Comparison of ENCODE assay signal across 8 mouse cellular contexts in the genomic region with DNA sequence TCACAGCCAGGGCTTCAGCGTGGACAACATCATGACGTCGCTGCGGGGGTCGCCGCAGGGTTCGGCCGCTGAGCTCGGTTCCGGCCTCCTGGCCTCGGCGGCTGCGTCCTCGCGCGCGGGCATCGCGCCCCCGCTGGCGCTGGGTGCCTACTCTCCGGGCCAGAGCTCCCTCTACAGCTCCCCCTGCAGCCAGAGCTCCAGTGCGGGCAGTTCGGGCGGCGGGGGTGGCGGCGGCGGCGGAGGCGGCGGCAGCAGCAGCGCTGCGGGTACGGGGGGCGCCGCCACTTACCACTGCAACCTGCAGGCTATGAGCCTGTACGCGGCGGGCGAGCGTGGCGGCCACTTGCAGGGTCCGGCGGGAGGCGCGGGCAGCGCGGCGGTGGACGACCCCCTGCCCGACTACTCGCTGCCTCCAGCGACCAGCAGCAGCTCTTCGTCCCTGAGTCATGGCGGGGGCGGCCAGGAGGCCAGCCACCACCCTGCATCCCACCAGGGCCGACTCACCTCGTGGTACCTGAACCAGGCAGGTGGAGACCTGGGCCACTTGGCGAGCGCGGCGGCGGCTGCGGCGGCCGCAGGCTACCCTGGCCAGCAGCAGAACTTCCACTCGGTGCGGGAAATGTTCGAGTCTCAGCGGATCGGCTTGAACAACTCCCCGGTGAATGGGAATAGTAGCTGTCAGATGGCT. TPM values are rescaled to one million over a fixed set of nuclear protein-coding genes. Genes with fewer than 3 reads are reported as not detected.
DNase-seq lines count a peak whose midpoint lies in the region; ATAC-seq and TF ChIP-seq lines count a peak whose summit lies in the region.

No protein-coding gene starts in this region.

- no peak for TF ChIP-seq POLR2A in thymus, adult 2 months (IDR thresholded peaks at IDR 0.05; ENCODE audit: control insufficient read depth, extremely low read depth, insufficient read depth, low read length, poor library complexity)

- H3K4me2 ChIP-seq in embryonic facial prominence, embryonic 11.5 days (ENCODE audit: low read depth, low read length), result peak overlapping the region; percentile 89
- H3K4me2 ChIP-seq in limb, embryonic 12.5 days, result peak overlapping the region; percentile 71
- peak overlapping the region; percentile 73 for H3K4me2 ChIP-seq in midbrain, embryonic 15.5 days

- DNase-seq in thymus, adult 2 months, result peak; percentile 35
- DNase-seq in thymus, postnatal 10 days (ENCODE audit: low spot score in 2 of 2), result no peak
- peak; percentile 37 for DNase-seq in embryonic facial prominence, embryonic 11.5 days (ENCODE audit: low spot score)
- DNase-seq in heart, postnatal 14 days, result peak; percentile 69 to 75
- peak; percentile 35 for DNase-seq in urinary bladder, postnatal 25 days (ENCODE audit: low spot score)
- DNase-seq in layer of hippocampus, adult 18-20 months (ENCODE audit: low spot score in 2 of 2), result no peak

- peaks cover 48% of the 10 kb centered on the region for H3K27me3 ChIP-seq in thymus, adult 2 months (ENCODE audit: control insufficient read depth, insufficient read depth, low read length)
- peaks cover 24% of the 10 kb centered on the region for H3K27me3 ChIP-seq in embryonic facial prominence, embryonic 11.5 days (ENCODE audit: control insufficient read depth, insufficient read depth, low read length)
- H3K27me3 ChIP-seq in limb, embryonic 12.5 days, result peaks cover 83% of the 10 kb centered on the region
- H3K27me3 ChIP-seq in midbrain, embryonic 15.5 days (replicated peaks), result peaks cover 88% of the 10 kb centered on the region

- no peak for ATAC-seq in embryonic facial prominence, embryonic 11.5 days (replicated peaks; ENCODE audit: insufficient number of reproducible peaks, low FRiP score, low TSS enrichment, low read depth)
- no peak for ATAC-seq in limb, embryonic 12.5 days (ENCODE audit: insufficient number of reproducible peaks, insufficient read depth, low FRiP score, low TSS enrichment, low read depth)
- ATAC-seq in midbrain, embryonic 15.5 days (replicated peaks), result 0 out of 2 replicates have a peak, but pooled peaks have one; percentile 5

- H3K4me3 ChIP-seq in thymus, adult 2 months (ENCODE audit: control insufficient read depth, insufficient read depth, low read length), result peak overlapping the region; percentile 39
- H3K4me3 ChIP-seq in embryonic facial prominence, embryonic 11.5 days (ENCODE audit: low read depth, low read length), result peak overlapping the region; percentile 62
- peak overlapping the region; percentile 71 for H3K4me3 ChIP-seq in limb, embryonic 12.5 days (replicated peaks)
- peak overlapping the region; percentile 42 for H3K4me3 ChIP-seq in midbrain, embryonic 15.5 days

- no peak for TF ChIP-seq CTCF in thymus, adult 2 months (IDR thresholded peaks at IDR 0.05; ENCODE audit: borderline replicate concordance, control insufficient read depth, extremely low read depth, insufficient read depth, low read length, poor library complexity)

- intact Hi-C loops in heart, postnatal 14 days (cut with DNase I), result loop anchor here (5.0 to 10.0 kb wide), 2 partner anchors 209 to 797 kb away; no protein-coding TSS in a partner anchor

- H3K9ac ChIP-seq in embryonic facial prominence, embryonic 11.5 days (replicated peaks; ENCODE audit: low read length), result peak overlapping the region; percentile 81
- peak overlapping the region; percentile 96 for H3K9ac ChIP-seq in limb, embryonic 12.5 days (replicated peaks)
- H3K9ac ChIP-seq in midbrain, embryonic 15.5 days, result no peak overlapping the region

- no peaks in the 10 kb centered on the region for H3K36me3 ChIP-seq in thymus, adult 2 months (ENCODE audit: control insufficient read depth, insufficient read depth, low read length)
- H3K36me3 ChIP-seq in embryonic facial prominence, embryonic 11.5 days (replicated peaks; ENCODE audit: control insufficient read depth, insufficient read depth, low read depth, low read length), result no peaks in the 10 kb centered on the region; the same call in 1 of the 2 replicates
- peaks cover 17% of the 10 kb centered on the region for H3K36me3 ChIP-seq in limb, embryonic 12.5 days
- H3K36me3 ChIP-seq in midbrain, embryonic 15.5 days (replicated peaks), result no peaks in the 10 kb centered on the region

- WGBS in thymus, adult 2 months, result 2% methylated on average over 73 of the region's 73 CpGs
- WGBS in embryonic facial prominence, embryonic 11.5 days, result 0% methylated on average over 54 of the region's 73 CpGs
- under 1% methylated on average over 73 of the region's 73 CpGs for WGBS in limb, embryonic 12.5 days
- WGBS in midbrain, embryonic 15.5 days, result under 1% methylated on average over 66 of the region's 73 CpGs

- peaks cover 20% of the 10 kb centered on the region for H3K4me1 ChIP-seq in thymus, adult 2 months (replicated peaks; ENCODE audit: control insufficient read depth, insufficient read depth, low read length)
- peaks cover 6% of the 10 kb centered on the region for H3K4me1 ChIP-seq in embryonic facial prominence, embryonic 11.5 days (ENCODE audit: control insufficient read depth, insufficient read depth, low read length)
- peaks cover 25% of the 10 kb centered on the region for H3K4me1 ChIP-seq in limb, embryonic 12.5 days (replicated peaks)
- peaks cover 39% of the 10 kb centered on the region for H3K4me1 ChIP-seq in midbrain, embryonic 15.5 days

- H3K9me3 ChIP-seq in embryonic facial prominence, embryonic 11.5 days (replicated peaks; ENCODE audit: control insufficient read depth, low read length), result no peaks in the 10 kb centered on the region
- no peaks in the 10 kb centered on the region for H3K9me3 ChIP-seq in limb, embryonic 12.5 days
- no peaks in the 10 kb centered on the region for H3K9me3 ChIP-seq in midbrain, embryonic 15.5 days

- no peak overlapping the region for H3K27ac ChIP-seq in thymus, adult 2 months (ENCODE audit: control insufficient read depth, insufficient read depth, low read length)
- peak overlapping the region; percentile 97 for H3K27ac ChIP-seq in embryonic facial prominence, embryonic 11.5 days (replicated peaks; ENCODE audit: low read depth, low read length)
- peak overlapping the region; percentile 99 for H3K27ac ChIP-seq in limb, embryonic 12.5 days
- H3K27ac ChIP-seq in midbrain, embryonic 15.5 days, result 0 out of 2 replicates have a peak overlapping the region, but pooled peaks have one; percentile 60

RNA-seq across cellular contexts. Expression of gene Foxc1, which starts 1.8 kb away (rescaled TPM):
- polyA plus RNA-seq in thymus, adult 2 months (2012; rRNA removed), result 1.9 TPM in 2 replicates
- polyA plus RNA-seq in embryonic facial prominence, embryonic 11.5 days (2014; fragmentation: Nextera tagmentation; extraction: Ambion mirVana), result 9.3 and 10.6 TPM in 2 replicates
- 1 to 10 TPM; 4.8 to 7.0 TPM for total RNA-seq in heart, postnatal 14 days (2021)
- 7.5 and 8.5 TPM in 2 replicates for polyA plus RNA-seq in limb, embryonic 12.5 days (2016; fragmentation: Nextera tagmentation; extraction: Ambion mirVana)
- 1.6 and 1.7 TPM in 2 replicates for polyA plus RNA-seq in midbrain, embryonic 15.5 days (2015; fragmentation: Nextera tagmentation; extraction: Ambion mirVana)
- 1 to 10 TPM; 3.1 to 3.3 TPM for total RNA-seq in layer of hippocampus, adult 18-20 months (2021)

Comparison
In these comparisons a context has a peak if more than half of its experiments do, and no peak if none do; other contexts are left out.
1. DNase-seq: peak in thymus, adult 2 months (single experiment), embryonic facial prominence, embryonic 11.5 days (single experiment), heart, postnatal 14 days (2 of 2) and urinary bladder, postnatal 25 days (single experiment); none in thymus, postnatal 10 days (0 of 2) and layer of hippocampus, adult 18-20 months (0 of 2).
2. Peak in every context shown above with its lines, with median percentiles within 50 percentile points of each other: H3K4me3 ChIP-seq and H3K4me2 ChIP-seq.